Mouse (Mus musculus): ENCODE measurements at regions not wholly inside any gene's neighbourhood (a gene's known extent, or its start where the extent isn't known, plus 50 kb on each side); places are given as distances from the start of the nearest gene placed in this dataset.

GRCm38 (mm10) chr8:126838228-126838627 lies 107.4 kb downstream of the Tomm20 start:
- ATAC-seq = no peak
- Histone ChIP-seq H3K4me1 (peaks cover 31% of the 10 kb centered on the region), H3K4me2 (no peak overlapping the region), H3K9ac (no peak overlapping the region), H3K4me3 (no peak overlapping the region), H3K27me3 (no peaks in the 10 kb centered on the region), H3K27ac (no peak overlapping the region), H3K36me3 (ENCODE audit: poor library complexity, severe bottlenecking) (no peaks in the 10 kb centered on the region), H3K9me3 (replicated peaks) (no peaks in the 10 kb centered on the region)
- 86% methylated on average over 7 of the region's 7 CpGs for WGBS

- Histone ChIP-seq H3K27ac (no peak overlapping the region), H3K36me3 (ENCODE audit: poor library complexity, severe bottlenecking) (no peaks in the 10 kb centered on the region), H3K4me2 (no peak overlapping the region), H3K9ac (no peak overlapping the region), H3K27me3 (no peaks in the 10 kb centered on the region), H3K4me3 (no peak overlapping the region), H3K9me3 (replicated peaks) (no peaks in the 10 kb centered on the region), H3K4me1 (peaks cover 35% of the 10 kb centered on the region)
- ATAC-seq = no peak
- WGBS = 82% methylated on average over 9 of the region's 9 CpGs
These were observed 108.2 kb downstream of the Tomm20 start for GRCm38 (mm10) chr8:126837318-126838025.

DNA sequence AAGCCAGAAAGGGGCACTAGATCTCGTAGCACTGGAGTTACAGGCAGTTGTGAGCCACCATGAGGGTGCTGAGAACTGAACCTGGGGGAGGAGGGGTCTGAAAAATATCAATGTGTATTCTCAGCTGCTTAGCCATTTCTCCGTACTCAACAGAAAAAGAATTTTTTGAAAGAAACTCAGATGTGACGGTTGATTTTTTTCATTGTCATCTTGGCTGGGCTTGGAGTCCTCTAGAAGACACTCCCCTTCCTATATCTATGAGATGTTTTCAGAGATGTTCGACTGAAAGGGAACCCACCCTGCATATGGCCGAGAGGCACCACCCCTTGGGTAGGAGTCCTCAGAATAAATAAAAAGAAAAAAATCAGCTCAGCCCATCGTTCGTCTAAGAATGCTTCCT lies 110.1 kb downstream of the Tomm20 start:
- Histone ChIP-seq H3K36me3 (ENCODE audit: poor library complexity, severe bottlenecking) (no peaks in the 10 kb centered on the region), H3K27ac (no peak overlapping the region), H3K9ac (no peak overlapping the region), H3K4me2 (no peak overlapping the region), H3K9me3 (replicated peaks) (no peaks in the 10 kb centered on the region), H3K4me1 (peaks cover 30% of the 10 kb centered on the region), H3K4me3 (no peak overlapping the region), H3K27me3 (no peaks in the 10 kb centered on the region)
- no peak for ATAC-seq
- 84% methylated on average over 7 of the region's 7 CpGs for WGBS

- ATAC-seq = no peak
- 62% methylated on average over 19 of the region's 19 CpGs for WGBS
These were observed 111.9 kb downstream of the Tomm20 start for GRCm38 (mm10) chr8:126833471-126834453.

DNA sequence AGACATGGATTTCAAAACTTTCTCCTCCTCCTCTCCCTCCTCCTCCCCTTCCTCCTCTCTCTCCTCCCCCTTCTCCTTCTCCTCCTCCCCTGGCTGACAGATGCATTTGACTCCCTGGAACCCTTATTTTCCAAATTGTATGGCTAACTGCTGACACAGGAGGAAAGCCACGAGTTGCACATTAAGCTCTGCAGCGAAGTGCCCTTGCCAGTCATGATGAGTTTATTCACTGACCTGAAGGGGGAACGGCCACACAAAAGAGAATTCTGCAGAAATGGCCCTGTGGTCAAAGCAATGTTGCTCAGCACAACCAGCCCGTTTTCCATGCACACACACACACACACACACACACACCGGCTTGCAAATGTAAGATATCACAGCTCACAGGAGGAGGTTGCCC lies 112.6 kb downstream of the Tomm20 start:
- H3K4me2 ChIP-seq = no peak overlapping the region
- no peak overlapping the region for H3K4me3 ChIP-seq
- H3K9me3 ChIP-seq (replicated peaks) = no peaks in the 10 kb centered on the region
- WGBS = 25% methylated on average over 5 of the region's 5 CpGs
- H3K4me1 ChIP-seq = peaks cover 19% of the 10 kb centered on the region
- no peak overlapping the region for H3K27ac ChIP-seq
- ATAC-seq = no peak
- no peak overlapping the region for H3K9ac ChIP-seq
- no peaks in the 10 kb centered on the region for H3K27me3 ChIP-seq
- H3K36me3 ChIP-seq (ENCODE audit: poor library complexity, severe bottlenecking) = no peaks in the 10 kb centered on the region

More at GRCm38 (mm10) chr8:126833471-126834453, 111.9 kb downstream of the Tomm20 start:
- Histone ChIP-seq H3K9ac (no peak overlapping the region), H3K4me3 (no peak overlapping the region), H3K27me3 (no peaks in the 10 kb centered on the region), H3K36me3 (ENCODE audit: poor library complexity, severe bottlenecking) (no peaks in the 10 kb centered on the region), H3K4me2 (no peak overlapping the region), H3K9me3 (replicated peaks) (no peaks in the 10 kb centered on the region), H3K27ac (peak overlapping the region; percentile 27; the same call in 1 of the 2 replicates), H3K4me1 (peaks cover 21% of the 10 kb centered on the region)

GRCm38 (mm10) chr8:126832163-126832978 lies 113.3 kb downstream of the Tomm20 start:
- Histone ChIP-seq H3K9ac (no peak overlapping the region), H3K4me3 (no peak overlapping the region), H3K9me3 (replicated peaks) (no peaks in the 10 kb centered on the region), H3K36me3 (ENCODE audit: poor library complexity, severe bottlenecking) (no peaks in the 10 kb centered on the region), H3K4me2 (no peak overlapping the region), H3K27me3 (no peaks in the 10 kb centered on the region), H3K4me1 (peaks cover 26% of the 10 kb centered on the region), H3K27ac (no peak overlapping the region)
- ATAC-seq = no peak
- WGBS = 86% methylated on average over 12 of the region's 12 CpGs

DNA sequence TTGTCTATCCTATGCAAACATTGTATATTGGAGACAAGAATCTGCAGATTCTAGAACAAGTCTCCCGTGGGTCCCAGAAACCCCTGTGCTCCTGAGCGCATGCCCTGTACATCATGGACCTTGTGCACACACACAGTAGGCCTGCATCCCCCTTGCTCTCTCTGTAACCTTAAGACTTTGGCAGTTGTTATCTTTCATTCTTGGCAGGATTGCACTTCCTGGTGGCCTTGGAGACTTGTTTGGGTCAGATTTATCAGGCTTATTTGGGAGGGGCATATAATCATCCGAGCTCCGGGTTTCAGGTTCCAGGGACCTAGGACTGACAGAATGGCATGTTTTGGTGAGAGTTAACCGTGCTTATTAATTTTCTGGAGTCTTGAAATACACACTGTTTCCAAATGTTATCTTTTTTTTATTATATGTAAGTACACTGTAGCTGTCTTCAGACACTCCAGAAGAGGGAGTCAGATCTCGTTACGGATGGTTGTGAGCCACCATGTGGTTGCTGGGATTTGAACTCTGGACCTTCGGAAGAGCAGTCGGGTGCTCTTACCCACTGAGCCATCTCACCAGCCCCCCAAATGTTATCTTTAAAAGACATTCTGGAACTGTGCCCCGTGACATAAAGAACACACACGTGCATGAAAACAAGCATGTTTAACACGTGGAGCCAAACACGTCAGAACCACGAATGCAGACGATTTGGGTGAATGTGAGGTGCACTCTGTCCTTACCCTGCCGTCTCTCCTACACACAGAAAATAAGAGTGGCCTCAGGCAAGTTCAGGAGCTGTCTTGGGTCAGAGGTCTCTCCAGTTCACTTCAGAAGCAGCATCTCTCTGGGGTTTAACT lies 114.1 kb downstream of the Tomm20 start:
- Histone ChIP-seq H3K4me1 (peaks cover 34% of the 10 kb centered on the region), H3K4me2 (no peak overlapping the region), H3K4me3 (no peak overlapping the region), H3K36me3 (ENCODE audit: poor library complexity, severe bottlenecking) (no peaks in the 10 kb centered on the region), H3K9me3 (replicated peaks) (no peaks in the 10 kb centered on the region), H3K27me3 (no peaks in the 10 kb centered on the region), H3K9ac (no peak overlapping the region), H3K27ac (no peak overlapping the region)
- WGBS = 91% methylated on average over 16 of the region's 16 CpGs
- ATAC-seq = no peak

DNA sequence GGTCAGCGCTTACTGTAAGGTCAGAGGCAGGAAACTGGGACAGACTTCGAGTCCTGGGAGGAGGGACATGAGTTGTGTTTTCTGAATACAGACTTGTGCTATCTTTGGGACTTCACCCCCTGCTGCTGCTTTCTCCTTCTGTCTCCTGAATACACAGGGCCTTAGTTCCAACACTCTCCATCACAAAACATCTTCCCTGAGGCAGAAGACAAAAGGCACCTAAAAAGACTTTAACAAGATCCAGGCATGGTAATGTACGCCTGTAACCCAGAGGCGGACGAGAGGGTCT lies 115.5 kb downstream of the Tomm20 start:
- Histone ChIP-seq H3K27ac (no peak overlapping the region), H3K36me3 (ENCODE audit: poor library complexity, severe bottlenecking) (no peaks in the 10 kb centered on the region), H3K4me2 (no peak overlapping the region), H3K9ac (no peak overlapping the region), H3K27me3 (no peaks in the 10 kb centered on the region), H3K9me3 (replicated peaks) (no peaks in the 10 kb centered on the region), H3K4me1 (peaks cover 45% of the 10 kb centered on the region), H3K4me3 (no peak overlapping the region)
- ATAC-seq = no peak
- WGBS = 63% methylated on average over 5 of the region's 5 CpGs

DNA sequence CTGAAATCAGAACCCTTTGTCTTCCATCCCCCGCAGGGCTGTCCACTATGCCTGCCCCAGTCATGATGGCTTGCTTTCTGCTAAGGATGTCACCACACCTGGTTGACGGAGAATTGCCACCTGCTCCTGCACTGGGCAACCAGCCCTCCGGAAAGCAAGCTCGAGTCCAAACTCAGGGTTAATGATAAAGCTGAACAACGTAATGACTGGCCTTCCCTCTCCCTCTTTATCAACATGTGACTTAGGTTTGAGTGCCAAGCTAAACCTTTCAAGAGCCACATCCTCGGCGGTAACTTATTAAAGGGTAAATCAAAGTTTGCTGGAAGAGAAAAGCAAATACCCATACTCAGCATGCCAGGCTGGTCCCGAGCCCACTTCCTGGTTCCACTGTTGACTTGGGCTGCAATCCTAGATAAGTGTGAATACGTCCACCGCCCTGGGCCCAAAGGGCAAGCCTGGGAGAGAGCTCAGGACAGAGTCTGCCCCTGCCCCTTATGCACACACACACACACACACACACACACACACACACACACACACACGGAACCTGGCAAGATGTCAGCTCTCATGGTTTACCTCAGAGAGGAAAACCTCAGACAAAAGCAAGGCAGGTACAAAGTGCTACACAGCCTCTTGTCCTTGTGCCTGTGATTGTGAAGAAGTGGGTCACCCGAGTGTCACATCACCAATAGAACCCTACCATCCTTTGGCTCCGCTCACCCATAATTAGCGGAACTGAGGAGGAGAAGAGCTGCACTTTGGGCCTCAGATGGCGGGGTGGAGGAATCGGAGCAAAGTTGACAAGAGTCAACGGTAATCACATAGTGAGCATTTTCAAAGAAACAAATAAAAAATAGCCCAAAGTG lies 116.0 kb downstream of the Tomm20 start:
- H3K4me1 ChIP-seq = peaks cover 51% of the 10 kb centered on the region
- H3K27me3 ChIP-seq = no peaks in the 10 kb centered on the region
- no peak overlapping the region for H3K4me3 ChIP-seq
- H3K4me2 ChIP-seq = no peak overlapping the region
- no peaks in the 10 kb centered on the region for H3K9me3 ChIP-seq (replicated peaks)
- 84% methylated on average over 17 of the region's 17 CpGs for WGBS
- ATAC-seq = no peak
- no peak overlapping the region for H3K27ac ChIP-seq
- H3K9ac ChIP-seq = no peak overlapping the region
- H3K36me3 ChIP-seq (ENCODE audit: poor library complexity, severe bottlenecking) = no peaks in the 10 kb centered on the region

DNA sequence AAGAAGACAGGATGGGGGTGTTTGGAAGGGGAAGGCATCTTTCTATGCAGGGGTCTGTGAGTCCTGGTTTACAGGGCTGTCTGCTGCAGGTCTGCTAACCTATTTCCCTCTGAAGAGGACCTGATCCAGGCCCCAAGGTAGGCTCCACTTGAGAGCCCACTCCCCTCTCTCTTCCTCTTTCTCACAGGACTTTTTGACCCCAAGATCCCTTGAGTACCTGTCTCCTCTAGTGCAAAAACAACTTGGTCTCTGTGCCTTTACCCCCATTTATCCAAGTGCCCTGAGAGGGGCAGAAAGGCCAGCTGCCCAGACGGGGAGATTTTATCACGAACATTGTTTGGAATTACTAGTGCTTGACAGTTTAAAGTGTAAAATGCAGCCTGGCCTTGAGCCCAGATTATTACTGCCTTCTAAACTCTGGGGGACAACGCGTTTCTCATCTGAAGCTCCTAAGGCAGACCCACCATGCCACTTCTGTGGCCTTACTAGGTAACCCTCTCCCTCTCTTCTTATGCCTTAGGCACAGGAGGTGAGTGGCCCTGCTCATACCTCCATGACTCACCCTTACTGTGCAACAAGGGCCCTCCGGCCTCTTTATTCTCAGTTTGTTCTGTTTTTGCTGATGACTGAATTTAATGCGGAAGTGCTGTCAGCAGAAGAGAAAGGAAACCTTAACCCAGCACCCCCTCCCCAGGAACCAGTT lies 117.8 kb downstream of the Tomm20 start:
- H3K4me2 ChIP-seq = no peak overlapping the region
- 79% methylated on average over 6 of the region's 6 CpGs for WGBS
- peaks cover 43% of the 10 kb centered on the region for H3K4me1 ChIP-seq
- H3K27me3 ChIP-seq = no peaks in the 10 kb centered on the region
- no peaks in the 10 kb centered on the region for H3K36me3 ChIP-seq (ENCODE audit: poor library complexity, severe bottlenecking)
- no peaks in the 10 kb centered on the region for H3K9me3 ChIP-seq (replicated peaks)
- H3K27ac ChIP-seq = peak overlapping the region; percentile 97
- H3K9ac ChIP-seq = no peak overlapping the region
- H3K4me3 ChIP-seq = no peak overlapping the region
- ATAC-seq = no peak
